Mouse (Mus musculus): Measurements from ENCODE around the gene Atg5.

DNA sequence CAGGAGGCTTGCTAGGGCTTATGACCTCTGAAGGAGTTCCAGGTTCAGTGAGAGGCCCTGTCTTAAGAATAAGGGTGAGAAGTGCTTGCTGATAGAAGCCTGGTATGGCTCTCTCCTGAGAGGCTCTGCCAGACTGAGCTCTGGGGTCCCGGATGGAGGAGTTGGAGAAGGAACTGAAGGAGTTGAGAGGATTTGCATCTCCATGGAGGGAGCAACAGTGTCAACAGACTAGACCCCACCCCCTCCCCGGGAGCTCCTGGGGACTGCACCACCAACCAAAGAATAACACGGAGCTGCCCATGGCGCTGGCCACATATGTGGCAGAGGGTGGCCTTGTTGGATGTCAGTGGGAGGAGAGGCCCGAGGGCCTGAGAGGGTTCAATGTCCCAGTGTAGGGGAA lies 47.1 kb downstream of the Atg5 start:
- TF ChIP-seq POLR2A (IDR thresholded peaks at IDR 0.05; ENCODE audit: extremely low read depth, insufficient read depth, low read length) (no peak), CTCF (IDR thresholded peaks at IDR 0.05; ENCODE audit: extremely low read depth, insufficient read depth, low read length) (no peak)
